Mouse (Mus musculus) forebrain, embryonic 14.5 days (tissue): ENCODE measurements at regions not wholly inside any gene's neighbourhood (a gene's known extent, or its start where the extent isn't known, plus 50 kb on each side); places are given as distances from the start of the nearest gene placed in this dataset.

Experiments used
- ATAC-seq: fragments of 200-750 bp; cut with Nextera tagmentation; 2 replicates; pipeline ENCODE4 v1.8.0; 2017; ENCODE audit warnings: mild to moderate bottlenecking, moderate library complexity
- DNase-seq: peaks from one replicate; pipeline ENCODE4 v3.0.0-alpha.2; 2015; ENCODE audit warnings: low spot score
- H3K27ac ChIP-seq: fragments of 300-500 bp; sonication (generic); 2 replicates; pipeline ENCODE4 v1.5.1; 2014; ENCODE audit warnings: low read depth, mild to moderate bottlenecking, control low read depth, low read length, moderate library complexity
- H3K27me3 ChIP-seq: fragments of 300-500 bp; sonication (generic); replicated peaks from 2 replicates; pipeline ENCODE4 v1.6.1; 2014; ENCODE audit warnings: low read length, control low read depth, mixed read lengths; ENCODE audit not compliant: control insufficient read depth, insufficient read depth
- H3K36me3 ChIP-seq: fragments of 300-500 bp; sonication (generic); 2 replicates; pipeline ENCODE4 v1.6.1; 2014; ENCODE audit warnings: low read length, control low read depth; ENCODE audit not compliant: control insufficient read depth, insufficient read depth
- H3K4me1 ChIP-seq: fragments of 300-500 bp; sonication (generic); 2 replicates; pipeline ENCODE4 v1.6.1; 2014; ENCODE audit warnings: antibody characterized with exemption, low read length, control low read depth; ENCODE audit not compliant: control insufficient read depth, insufficient read depth
- H3K4me2 ChIP-seq: fragments of 300-500 bp; sonication (generic); 2 replicates; pipeline ENCODE4 v1.6.1; 2014; ENCODE audit warnings: mild to moderate bottlenecking, control low read depth, low read length
- H3K4me3 ChIP-seq: fragments of 300-500 bp; sonication (generic); 2 replicates; pipeline ENCODE4 v1.5.1; 2014; ENCODE audit warnings: low read depth, low read length, control low read depth
- H3K9ac ChIP-seq: fragments of 300-500 bp; sonication (generic); 2 replicates; pipeline ENCODE4 v1.6.1; 2014; ENCODE audit warnings: mild to moderate bottlenecking, low read length, control low read depth, moderate library complexity
- H3K9me3 ChIP-seq: fragments of 300-500 bp; sonication (generic); replicated peaks from 2 replicates; pipeline ENCODE4 v1.6.1; 2016; ENCODE audit warnings: low read length, control low read depth, mixed read lengths; ENCODE audit not compliant: control insufficient read depth
- WGBS: fragments of 180-500 bp; shearing (Covaris S2); extraction: QIAGEN DNeasy Blood & Tissue Kit; methylation state at CpG from one replicate; pipeline ENCODE4 v1.1.7; 2014; 5-methylcytosine and 5-hydroxymethylcytosine counted together

DNA sequence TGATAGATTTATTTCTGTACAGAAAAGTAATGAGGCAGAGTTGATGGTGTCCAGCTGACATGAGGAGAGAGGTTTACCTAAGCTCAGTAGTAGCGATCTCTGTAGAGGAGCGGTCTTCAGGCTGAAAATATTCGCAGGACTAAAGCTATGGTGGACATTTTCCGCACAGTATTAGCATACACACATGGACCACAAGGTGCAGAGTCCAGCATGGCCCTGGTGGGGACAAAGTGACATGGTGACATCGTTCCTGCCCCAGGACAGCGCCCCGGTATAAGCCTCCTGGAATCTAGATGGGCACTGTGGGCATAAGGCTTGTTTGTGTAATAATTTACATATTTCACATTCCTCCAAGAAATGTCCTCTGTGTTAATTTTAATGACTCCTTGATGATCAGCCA lies 311.5 kb upstream of the Klf6 start:
- ATAC-seq, result 0 out of 2 replicates have a peak, but pooled peaks have one; percentile 12
- DNase-seq, result no peak
- H3K9ac ChIP-seq, result no peak overlapping the region
- H3K27me3 ChIP-seq, result no peaks in the 10 kb centered on the region
- no peaks in the 10 kb centered on the region for H3K36me3 ChIP-seq
- H3K9me3 ChIP-seq, result no peaks in the 10 kb centered on the region
- H3K4me2 ChIP-seq, result no peak overlapping the region
- H3K4me3 ChIP-seq, result no peak overlapping the region
- whole genome bisulfite sequencing, result 95% methylated on average over 7 of the region's 7 CpGs
- H3K27ac ChIP-seq, result no peak overlapping the region
- H3K4me1 ChIP-seq, result no peaks in the 10 kb centered on the region

GRCm38 (mm10) chr13:5550354-5550753 lies 310.9 kb upstream of the Klf6 start:
- WGBS, result 100% methylated on average over 3 of the region's 3 CpGs
- Histone ChIP-seq H3K4me2 (no peak overlapping the region), H3K9ac (no peak overlapping the region), H3K27ac (no peak overlapping the region), H3K36me3 (no peaks in the 10 kb centered on the region), H3K4me3 (no peak overlapping the region), H3K27me3 (no peaks in the 10 kb centered on the region), H3K4me1 (no peaks in the 10 kb centered on the region), H3K9me3 (no peaks in the 10 kb centered on the region)
- ATAC-seq (no peak), DNase-seq (no peak)

DNA sequence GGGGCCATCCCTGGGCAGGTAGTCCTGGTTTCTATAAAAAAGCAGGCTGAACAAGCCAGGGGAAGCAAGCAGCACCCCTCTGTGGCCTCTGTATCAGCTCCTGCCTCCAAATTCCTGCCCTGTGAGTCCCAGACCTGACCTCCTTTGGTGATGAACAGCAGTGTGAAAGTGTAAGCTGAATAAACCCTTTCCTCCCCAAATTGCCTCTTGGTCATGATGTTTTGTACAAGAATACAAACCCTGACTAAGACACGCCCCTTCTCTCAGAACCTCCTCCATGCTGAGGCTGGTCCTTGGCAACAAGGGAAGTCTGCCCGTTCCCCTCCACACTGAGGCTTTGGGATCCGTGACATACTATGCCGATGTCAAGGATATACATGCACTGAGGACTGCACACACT lies 310.2 kb upstream of the Klf6 start:
- 84% methylated on average over 4 of the region's 4 CpGs for WGBS
- Histone ChIP-seq H3K27ac (no peak overlapping the region), H3K36me3 (no peaks in the 10 kb centered on the region), H3K27me3 (no peaks in the 10 kb centered on the region), H3K4me1 (no peaks in the 10 kb centered on the region), H3K4me3 (no peak overlapping the region), H3K4me2 (no peak overlapping the region), H3K9me3 (no peaks in the 10 kb centered on the region), H3K9ac (no peak overlapping the region)
- no peak for ATAC-seq
- no peak for DNase-seq

- Histone ChIP-seq H3K9ac (no peak overlapping the region), H3K9me3 (no peaks in the 10 kb centered on the region), H3K4me2 (no peak overlapping the region), H3K27ac (no peak overlapping the region), H3K4me1 (no peaks in the 10 kb centered on the region), H3K4me3 (no peak overlapping the region), H3K36me3 (no peaks in the 10 kb centered on the region), H3K27me3 (no peaks in the 10 kb centered on the region)
- no peak for DNase-seq
- no peak for ATAC-seq
Observed at GRCm38 (mm10) chr13:5553461-5553860, 307.8 kb upstream of the Klf6 start.

DNA sequence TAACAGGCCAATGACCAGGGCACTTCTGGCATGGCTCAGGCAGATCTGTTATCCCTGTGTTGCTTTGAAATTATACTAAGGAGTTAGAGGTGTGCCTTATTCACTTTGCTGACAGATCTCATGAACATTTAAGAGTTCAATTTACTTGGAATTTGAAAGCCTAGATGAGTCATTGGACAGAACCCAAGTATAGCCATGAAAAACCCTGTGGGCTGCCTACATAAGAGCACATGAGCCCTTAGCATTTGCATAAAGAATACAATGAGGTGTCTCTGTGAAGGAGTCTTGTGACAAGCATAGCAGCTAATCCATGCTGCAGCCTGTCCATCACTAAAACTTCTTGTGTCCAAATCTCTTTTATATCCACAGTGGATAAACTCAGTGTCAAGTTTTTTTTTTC lies 303.2 kb upstream of the Klf6 start:
- no peaks in the 10 kb centered on the region for H3K4me1 ChIP-seq
- no peak overlapping the region for H3K4me3 ChIP-seq
- ATAC-seq, result no peak
- H3K9ac ChIP-seq, result no peak overlapping the region
- H3K27ac ChIP-seq, result no peak overlapping the region
- H3K36me3 ChIP-seq, result no peaks in the 10 kb centered on the region
- H3K9me3 ChIP-seq, result no peaks in the 10 kb centered on the region
- DNase-seq, result no peak
- no peak overlapping the region for H3K4me2 ChIP-seq
- H3K27me3 ChIP-seq, result no peaks in the 10 kb centered on the region

DNA sequence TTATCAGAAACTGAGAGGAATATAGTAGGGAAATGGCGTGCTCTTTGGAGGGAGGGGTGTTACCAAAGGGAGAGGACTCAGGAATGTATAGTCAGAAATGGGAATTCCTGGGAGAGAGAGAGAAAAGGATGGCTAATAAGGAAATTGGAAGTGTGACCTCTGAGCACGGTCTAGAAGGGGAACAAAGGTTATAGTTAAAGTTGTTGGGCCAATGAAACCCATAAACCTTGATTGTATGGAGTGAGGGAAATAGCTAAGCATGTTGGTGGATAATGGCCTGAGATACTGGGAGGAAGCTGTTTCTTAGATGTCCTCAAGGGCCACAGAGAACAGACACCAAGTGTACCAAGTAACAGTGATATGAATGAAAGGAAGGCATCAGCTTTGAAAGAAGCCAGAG lies 294.8 kb upstream of the Klf6 start:
- H3K4me1 ChIP-seq, result no peaks in the 10 kb centered on the region
- H3K27ac ChIP-seq, result no peak overlapping the region
- 76% methylated on average over 2 of the region's 2 CpGs for WGBS
- no peaks in the 10 kb centered on the region for H3K9me3 ChIP-seq
- DNase-seq (no peak), ATAC-seq (no peak)
- H3K9ac ChIP-seq, result no peak overlapping the region
- H3K4me3 ChIP-seq, result no peak overlapping the region
- no peaks in the 10 kb centered on the region for H3K36me3 ChIP-seq
- H3K27me3 ChIP-seq, result no peaks in the 10 kb centered on the region
- no peak overlapping the region for H3K4me2 ChIP-seq

- ATAC-seq (no peak), DNase-seq (no peak)
- H3K9ac ChIP-seq, result no peak overlapping the region
- no peaks in the 10 kb centered on the region for H3K9me3 ChIP-seq
- no peaks in the 10 kb centered on the region for H3K36me3 ChIP-seq
- 87% methylated on average over 2 of the region's 2 CpGs for WGBS
- H3K27ac ChIP-seq, result no peak overlapping the region
- H3K4me3 ChIP-seq, result no peak overlapping the region
- H3K4me2 ChIP-seq, result no peak overlapping the region
- H3K4me1 ChIP-seq, result no peaks in the 10 kb centered on the region
- no peaks in the 10 kb centered on the region for H3K27me3 ChIP-seq
Observed at GRCm38 (mm10) chr13:5566896-5567295, 294.4 kb upstream of the Klf6 start.

DNA sequence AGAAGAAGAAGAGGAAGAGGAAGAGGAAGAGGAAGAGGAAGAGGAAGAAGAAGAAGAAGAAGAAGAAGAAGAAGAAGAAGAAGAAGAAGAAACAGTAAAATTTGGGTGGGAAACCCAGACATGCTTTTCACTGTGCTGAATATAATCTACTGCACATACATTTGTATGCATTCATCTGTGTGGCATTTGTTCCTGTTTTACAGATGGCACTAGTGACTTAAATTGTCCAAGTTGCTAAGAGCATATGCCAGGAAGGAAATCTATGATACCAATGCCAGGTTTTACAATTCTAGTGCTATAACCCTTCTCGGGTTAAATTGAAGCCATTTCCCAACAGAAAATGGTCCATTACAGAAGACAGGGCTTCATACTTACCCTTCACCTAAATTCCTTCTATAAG lies 291.7 kb upstream of the Klf6 start:
- Histone ChIP-seq H3K4me3 (no peak overlapping the region), H3K27ac (no peak overlapping the region), H3K4me1 (no peaks in the 10 kb centered on the region), H3K9ac (no peak overlapping the region), H3K9me3 (no peaks in the 10 kb centered on the region), H3K4me2 (no peak overlapping the region), H3K27me3 (no peaks in the 10 kb centered on the region), H3K36me3 (no peaks in the 10 kb centered on the region)
- ATAC-seq, result no peak
- WGBS, result 85% methylated on average over 1 of the region's 1 CpGs
- DNase-seq, result no peak

DNA sequence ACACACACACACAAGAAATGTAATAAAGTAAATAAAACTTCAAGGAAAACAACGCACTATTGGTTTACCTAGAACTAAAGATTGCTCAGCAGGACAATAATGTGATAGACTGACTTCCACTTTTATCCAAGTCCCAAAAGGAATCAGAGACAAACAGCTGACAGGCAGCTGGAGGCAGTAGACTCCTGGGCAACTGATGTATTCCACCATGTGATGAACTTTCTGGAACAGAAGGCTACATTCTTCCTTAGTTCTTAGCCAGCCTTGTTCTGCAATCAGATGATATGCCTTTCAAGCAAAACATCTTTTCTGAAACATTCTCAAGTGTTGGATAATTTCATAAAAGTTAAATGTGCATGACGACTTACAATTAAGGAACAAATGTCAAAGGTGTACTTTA lies 290.9 kb upstream of the Klf6 start:
- Histone ChIP-seq H3K27ac (no peak overlapping the region), H3K4me2 (no peak overlapping the region), H3K9me3 (no peaks in the 10 kb centered on the region), H3K4me1 (no peaks in the 10 kb centered on the region), H3K27me3 (no peaks in the 10 kb centered on the region), H3K4me3 (no peak overlapping the region), H3K9ac (no peak overlapping the region), H3K36me3 (no peaks in the 10 kb centered on the region)
- ATAC-seq (no peak), DNase-seq (no peak)
- 86% methylated on average over 2 of the region's 2 CpGs for WGBS

- no peaks in the 10 kb centered on the region for H3K27me3 ChIP-seq
- no peaks in the 10 kb centered on the region for H3K36me3 ChIP-seq
- H3K4me3 ChIP-seq, result no peak overlapping the region
- no peak for ATAC-seq
- no peak overlapping the region for H3K9ac ChIP-seq
- no peak for DNase-seq
- H3K4me2 ChIP-seq, result no peak overlapping the region
- H3K9me3 ChIP-seq, result no peaks in the 10 kb centered on the region
- no peak overlapping the region for H3K27ac ChIP-seq
- 79% methylated on average over 5 of the region's 5 CpGs for WGBS
- no peaks in the 10 kb centered on the region for H3K4me1 ChIP-seq
Observed at GRCm38 (mm10) chr13:5576568-5576967, 284.7 kb upstream of the Klf6 start.
